Mouse (Mus musculus) urinary bladder, postnatal 14 days (tissue): ENCODE results near the gene Cyp3a59.
"Not testable (repeated sequence)": the region's sequence is repeated elsewhere in the genome, so short reads cannot be mapped to it uniquely, and the experiment has no call there.

Source experiments
- DNase-seq: peaks from one replicate; pipeline ENCODE4 v3.0.0; 2021; ENCODE audit warnings: low spot score

The Cyp3a59 gene

DNA sequence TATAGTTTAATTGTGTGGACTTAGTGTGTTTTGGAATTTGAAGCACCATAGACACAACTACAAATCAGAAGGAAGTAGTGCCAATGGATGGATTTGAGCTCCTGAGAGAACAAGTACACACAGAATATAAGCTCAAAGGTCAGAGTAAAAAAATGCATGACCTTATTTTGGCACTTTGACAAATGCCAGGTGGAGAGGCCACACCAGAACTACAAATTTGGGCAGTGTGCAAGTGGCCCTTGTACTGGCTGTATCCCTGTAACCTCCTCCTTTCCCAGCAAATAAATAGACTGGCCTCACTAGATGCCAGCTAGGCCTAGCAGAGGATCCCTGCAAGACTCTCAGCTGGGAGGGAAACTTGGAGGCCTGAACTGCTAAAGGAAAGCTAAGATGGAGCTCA is at the start of gene Cyp3a59:
Cyp3a59 (plus strand) TSS at position 313 of the 400 bp plus-strand sequence.
- DNase-seq: not testable (repeated sequence)

DNA sequence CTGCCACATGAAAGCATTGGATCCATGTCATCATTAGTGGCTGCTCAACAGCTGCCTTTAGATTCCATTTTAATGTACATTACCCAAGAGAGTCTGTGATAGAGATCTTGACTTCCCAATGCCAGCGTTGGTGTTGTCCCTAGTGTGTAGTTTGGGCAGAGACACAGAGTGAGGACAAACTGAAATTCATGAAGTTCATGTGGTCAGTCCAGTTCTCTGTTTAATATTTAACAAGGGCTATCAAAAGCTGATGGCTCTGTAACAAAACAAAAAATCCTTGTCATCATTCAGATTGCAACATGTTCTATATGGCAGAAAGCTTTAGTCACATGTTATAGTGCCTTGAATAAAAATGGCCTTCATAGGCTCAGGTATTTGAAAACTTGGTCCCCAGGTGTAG is 9.0 kb upstream of the Cyp3a59 start:
- DNase-seq: no peak

GRCm38 (mm10) chr5:146147903-146148302 is 68.8 kb downstream of the Cyp3a59 start:
- DNase-seq: no peak

DNA sequence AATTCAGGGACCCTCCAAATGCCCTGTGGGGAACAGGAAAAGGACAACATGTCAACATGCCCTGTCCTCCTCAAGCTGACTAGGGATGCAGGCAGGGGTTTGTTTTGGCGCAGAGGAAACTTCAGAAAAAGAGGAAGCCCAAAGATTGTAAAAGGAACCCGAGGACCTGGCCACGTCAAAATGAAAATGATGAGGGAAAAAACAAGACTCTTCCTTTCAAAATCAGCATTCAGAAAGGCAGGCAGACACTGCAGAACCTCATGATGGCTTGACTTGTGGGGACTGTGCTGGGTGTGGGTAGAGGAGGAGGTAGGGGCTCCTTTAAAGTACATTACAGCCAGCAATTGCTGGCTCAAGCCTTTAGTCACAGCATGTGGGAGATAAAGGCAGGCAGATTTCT is 71.4 kb downstream of the Cyp3a59 start:
- DNase-seq: no peak

- not testable (repeated sequence) for DNase-seq
Observed at GRCm38 (mm10) chr5:146158326-146158725, 79.3 kb downstream of the Cyp3a59 start.

- not testable (repeated sequence) for DNase-seq
Observed at GRCm38 (mm10) chr5:146160439-146160838, 81.4 kb downstream of the Cyp3a59 start, which contains the start of gene Gm5565. TSS of gene Gm5565 (minus strand) at chr5:146160539.
